Mouse (Mus musculus) thymus, adult 2 months (tissue): ENCODE measurements around the gene Cltb. TPM values are rescaled to one million over a fixed set of nuclear protein-coding genes. Genes with fewer than 3 reads are reported as not detected.
A peak's percentile ranks its signal among the peaks of the same experiment; 100 is the strongest.

ENCODE experiments used
- DNase-seq: peaks from one replicate; pipeline ENCODE4 v3.0.0; 2021
- H3K27ac ChIP-seq: fragments of 200-500 bp; 2 replicates; pipeline ENCODE4 v1.5.1; 2012; ENCODE audit warnings: low read length, control low read depth; ENCODE audit not compliant: control insufficient read depth, insufficient read depth
- H3K27me3 ChIP-seq: fragments of 200-500 bp; 2 replicates; pipeline ENCODE4 v1.6.1; 2012; ENCODE audit warnings: mild to moderate bottlenecking, low read length, moderate library complexity, mixed read lengths; ENCODE audit not compliant: control insufficient read depth, insufficient read depth
- H3K36me3 ChIP-seq: fragments of 200-500 bp; 2 replicates; pipeline ENCODE4 v1.6.1; 2012; ENCODE audit warnings: mild to moderate bottlenecking, low read length, moderate library complexity; ENCODE audit not compliant: control insufficient read depth, insufficient read depth
- H3K4me1 ChIP-seq: fragments of 200-500 bp; replicated peaks from 2 replicates; pipeline ENCODE4 v1.6.1; 2012; ENCODE audit warnings: low read length; ENCODE audit not compliant: control insufficient read depth, insufficient read depth
- H3K4me3 ChIP-seq: fragments of 200-500 bp; 2 replicates; pipeline ENCODE4 v1.5.1; 2012; ENCODE audit warnings: mild to moderate bottlenecking, low read length, control low read depth, moderate library complexity; ENCODE audit not compliant: control insufficient read depth, insufficient read depth
- CTCF ChIP-seq: fragments of 200-500 bp; IDR thresholded peaks from 2 replicates; pipeline ENCODE4 v1.5.1; 2012; ENCODE audit warnings: mild to moderate bottlenecking, control low read depth, low read length, moderate library complexity, borderline replicate concordance; ENCODE audit not compliant: control insufficient read depth, poor library complexity, insufficient read depth; ENCODE audit errors: extremely low read depth
- POLR2A ChIP-seq: fragments of 200-500 bp; IDR thresholded peaks from 2 replicates; pipeline ENCODE4 v1.6.1; 2012; ENCODE audit warnings: mild to moderate bottlenecking, low read length, control low read depth, moderate library complexity; ENCODE audit not compliant: control insufficient read depth, poor library complexity, insufficient read depth; ENCODE audit errors: extremely low read depth
- WGBS: fragments of 180-500 bp; shearing (Covaris S2); methylation state at CpG from one replicate; pipeline ENCODE4 v1.1.7; 2018; 5-methylcytosine and 5-hydroxymethylcytosine counted together
- polyA plus RNA-seq: library from polyadenylated mRNA; depleted of rRNA; stranded (reverse); fragments of >200 nt; gene quantifications from 2 replicates; pipeline ENCODE4 v1.2.3, GENCODE M21; 2012

Cltb gene
- polyA plus RNA-seq, 1 experiment: 44.6 TPM

DNA sequence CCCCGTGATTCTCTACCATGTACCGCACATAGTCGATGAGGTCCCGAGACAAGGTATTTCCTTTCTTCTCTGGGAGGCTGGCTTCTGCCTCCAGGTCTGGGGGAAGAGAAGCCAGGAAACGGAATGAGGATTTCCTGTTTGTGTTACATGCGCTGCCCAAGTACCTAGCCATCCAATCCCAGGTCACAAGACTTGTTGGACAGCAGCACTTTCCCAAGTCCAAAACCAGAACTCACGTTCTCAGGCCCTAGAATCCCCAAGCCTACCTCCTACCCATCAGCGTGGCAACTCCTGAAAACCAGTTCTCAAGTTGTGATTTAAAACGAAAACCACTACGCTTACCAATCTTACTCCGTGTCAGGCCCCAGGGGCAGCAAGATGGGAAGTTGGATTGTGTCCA is 25.3 kb downstream of the Cltb start:
- H3K27ac ChIP-seq: no peak overlapping the region
- H3K36me3 ChIP-seq: no peaks in the 10 kb centered on the region
- 92% methylated on average over 11 of the region's 11 CpGs for WGBS
- TF ChIP-seq POLR2A (no peak), CTCF (no peak)
- H3K4me3 ChIP-seq: no peak overlapping the region
- H3K27me3 ChIP-seq: no peaks in the 10 kb centered on the region
- peaks cover 2% of the 10 kb centered on the region; the same call in 1 of the 2 replicates for H3K4me1 ChIP-seq
- no peak for DNase-seq

DNA sequence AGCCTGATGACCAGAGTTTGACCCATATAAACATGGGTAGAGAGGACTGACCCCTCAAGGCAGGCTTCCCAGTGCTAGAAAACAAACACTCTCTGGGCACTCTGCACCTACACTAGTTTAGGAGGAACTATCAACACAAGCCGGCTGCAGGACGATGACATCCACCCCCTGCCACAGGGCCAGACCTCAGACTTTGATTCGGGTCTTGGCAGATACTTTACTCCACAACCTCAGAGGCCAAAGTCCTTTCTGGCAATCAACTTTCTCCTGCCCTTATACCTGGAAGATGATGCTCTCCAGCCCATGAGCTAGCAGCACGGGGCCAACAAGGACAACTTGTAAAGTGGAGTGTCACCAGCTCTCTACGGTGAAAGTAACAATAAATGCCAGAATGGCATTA is 28.3 kb downstream of the Cltb start:
- Histone ChIP-seq H3K4me3 (no peak overlapping the region), H3K27ac (no peak overlapping the region), H3K4me1 (no peaks in the 10 kb centered on the region), H3K36me3 (no peaks in the 10 kb centered on the region), H3K27me3 (no peaks in the 10 kb centered on the region)
- WGBS: 92% methylated on average over 5 of the region's 5 CpGs
- TF ChIP-seq POLR2A (no peak), CTCF (no peak)
- no peak for DNase-seq

DNA sequence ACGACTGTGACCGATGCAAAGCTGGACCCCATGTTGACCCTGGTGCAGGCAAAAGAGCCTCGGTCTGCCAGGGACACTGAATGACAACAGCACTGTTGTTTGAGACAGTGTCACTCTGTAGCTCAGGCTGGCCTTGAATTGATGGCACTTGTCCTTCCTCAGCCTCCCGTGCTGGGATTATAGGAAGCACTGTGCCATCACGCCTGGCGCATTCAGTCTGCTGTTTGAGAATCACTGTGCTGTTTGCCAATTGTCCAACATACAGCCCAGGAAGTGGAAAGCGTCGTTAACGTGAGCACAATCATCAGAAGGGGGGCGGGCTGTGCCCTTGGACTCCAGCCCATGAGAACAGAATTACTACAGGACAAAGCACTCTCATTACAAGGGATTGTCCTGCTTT is 29.0 kb downstream of the Cltb start:
- TF ChIP-seq CTCF (no peak), POLR2A (no peak)
- Histone ChIP-seq H3K4me1 (no peaks in the 10 kb centered on the region), H3K27me3 (no peaks in the 10 kb centered on the region), H3K27ac (no peak overlapping the region), H3K4me3 (no peak overlapping the region), H3K36me3 (no peaks in the 10 kb centered on the region)
- DNase-seq: no peak
- whole genome bisulfite sequencing: 93% methylated on average over 10 of the region's 10 CpGs

DNA sequence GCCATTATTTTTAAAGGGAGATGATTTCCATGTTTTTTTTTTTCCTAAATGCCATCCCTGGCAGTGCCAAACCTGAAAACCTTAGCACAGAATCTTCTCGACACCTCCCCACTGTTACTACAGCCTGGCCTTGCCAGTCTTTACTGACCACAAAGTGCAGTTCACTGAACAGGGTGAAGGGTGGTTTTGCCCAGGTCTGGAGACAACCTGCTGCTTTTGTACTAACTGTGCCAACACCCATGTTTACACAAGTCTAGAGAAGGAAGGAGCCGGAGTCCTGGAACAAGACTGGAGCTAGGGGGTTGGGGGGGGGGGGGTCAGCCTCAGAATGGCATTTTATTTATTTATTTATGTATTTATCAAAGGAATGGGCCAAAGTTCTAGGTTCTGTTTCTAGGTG is 29.8 kb downstream of the Cltb start:
- DNase-seq: no peak
- H3K27ac ChIP-seq: no peak overlapping the region
- H3K4me1 ChIP-seq: no peaks in the 10 kb centered on the region
- no peaks in the 10 kb centered on the region for H3K36me3 ChIP-seq
- TF ChIP-seq POLR2A (no peak), CTCF (no peak)
- no peak overlapping the region for H3K4me3 ChIP-seq
- no peaks in the 10 kb centered on the region for H3K27me3 ChIP-seq
- 95% methylated on average over 2 of the region's 2 CpGs for WGBS

DNA sequence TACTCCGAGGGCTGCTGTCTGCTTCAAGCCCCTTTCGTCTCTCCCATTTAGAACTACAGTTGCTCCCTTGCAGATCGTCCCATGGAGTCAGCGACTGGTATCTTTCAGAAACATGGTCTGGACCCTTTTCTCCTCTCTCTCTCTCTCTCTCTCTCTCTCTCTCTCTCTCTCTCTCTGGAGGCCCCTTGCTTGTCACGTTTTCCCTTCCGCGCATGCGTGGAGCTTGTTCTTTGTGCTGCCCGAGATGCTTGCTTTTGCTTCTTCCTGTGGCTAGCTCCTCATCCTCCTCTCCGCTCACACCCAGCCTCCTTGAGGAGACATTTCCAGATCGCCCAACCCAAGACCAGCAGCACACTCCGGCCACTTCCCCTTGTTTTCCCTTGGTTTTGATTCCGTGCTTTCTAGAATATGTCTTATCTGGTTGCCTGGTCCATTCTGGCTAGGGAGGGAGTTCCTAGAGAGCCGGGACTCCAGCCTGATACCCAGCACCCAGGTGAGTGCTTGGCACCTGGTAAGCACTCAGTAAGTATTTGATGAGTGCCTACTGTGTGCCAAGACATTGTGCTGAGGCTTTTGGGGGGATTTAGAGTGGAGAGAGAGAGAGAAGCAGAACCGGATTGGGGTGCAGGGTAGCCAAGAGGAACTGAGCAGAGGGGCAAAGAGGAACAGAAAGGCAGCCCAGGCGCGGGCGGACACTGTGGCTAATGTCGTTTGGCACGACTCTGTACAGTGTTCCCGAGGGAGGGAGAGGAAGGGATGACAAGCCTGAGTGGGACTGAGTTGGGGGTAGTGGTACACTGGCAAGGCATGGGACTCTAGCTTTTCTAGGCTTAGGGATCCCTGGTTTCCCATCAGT is 33.3 kb downstream of the Cltb start:
- 68% methylated on average over 21 of the region's 21 CpGs for WGBS

DNA sequence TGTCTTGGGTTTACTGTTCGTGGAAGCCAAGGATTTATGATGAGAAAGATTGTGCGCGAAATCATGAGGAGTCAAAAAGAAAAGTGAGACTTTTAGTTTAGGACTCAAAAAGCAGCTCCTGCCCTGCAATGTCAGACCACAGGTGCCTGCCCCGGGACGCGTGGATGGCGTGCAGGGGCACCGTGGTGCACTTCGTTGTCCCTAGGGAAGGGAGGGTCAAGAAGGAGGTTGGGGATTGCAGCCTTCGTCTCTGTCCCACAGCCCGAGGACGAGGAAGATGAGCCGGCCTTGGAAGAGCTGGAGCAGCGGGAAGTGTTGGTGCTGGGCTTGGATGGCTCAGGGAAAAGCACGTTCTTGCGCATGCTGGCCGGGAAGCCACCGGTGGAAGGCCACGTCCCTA is 35.7 kb downstream of the Cltb start:
- no peak overlapping the region for H3K27ac ChIP-seq
- no peaks in the 10 kb centered on the region for H3K36me3 ChIP-seq
- no peaks in the 10 kb centered on the region for H3K27me3 ChIP-seq
- TF ChIP-seq POLR2A: no peak
- no peak for TF ChIP-seq CTCF
- H3K4me3 ChIP-seq: peak overlapping the region; percentile 64
- 17% methylated on average over 19 of the region's 19 CpGs for WGBS
- H3K4me1 ChIP-seq: peaks cover 7% of the 10 kb centered on the region
- no peak for DNase-seq

More for the DNA sequence above, 33.3 kb downstream of the Cltb start:
- H3K27me3 ChIP-seq: no peaks in the 10 kb centered on the region
- no peak overlapping the region for H3K27ac ChIP-seq
- peaks cover 7% of the 10 kb centered on the region for H3K4me1 ChIP-seq
- no peak for DNase-seq
- no peak overlapping the region for H3K4me3 ChIP-seq
- no peak for TF ChIP-seq POLR2A
- no peak for TF ChIP-seq CTCF
- H3K36me3 ChIP-seq: no peaks in the 10 kb centered on the region
